ENCODE assay signal across 18 mouse cellular contexts in genomic region chr17:59345526-59345925, GRCm38 (mm10).
"Had no signal": no experiment of that assay in that cellular context is flagged by ENCODE, and none has a peak within 500 bp of the region (broad histone marks: within the 10 kb centered on the region; RNA-seq: fewer than 3 reads in every experiment).

No protein-coding gene starts in this region.

- H3K4me2 ChIP-seq: lung, embryonic 14.5 days; midbrain, embryonic 12.5 days; neural tube, embryonic 13.5 days; neural tube, embryonic 15.5 days had no signal

- ATAC-seq: midbrain, embryonic 16.5 days had no signal

- H3K4me3 ChIP-seq: midbrain, embryonic 10.5 days; midbrain, embryonic 12.5 days; myocyte; neural tube, embryonic 13.5 days; neural tube, embryonic 15.5 days had no signal

- H3K27ac ChIP-seq: midbrain, embryonic 10.5 days; midbrain, embryonic 12.5 days; neural tube, embryonic 13.5 days; neural tube, embryonic 15.5 days had no signal

- H3K36me3 ChIP-seq: midbrain, embryonic 10.5 days; midbrain, embryonic 12.5 days; neural tube, embryonic 13.5 days; neural tube, embryonic 15.5 days had no signal

- DNase-seq: lung, adult 18-20 months; lung, embryonic 14.5 days; lung, postnatal 10 days; lung, postnatal 4 days; midbrain, embryonic 14.5 days; retina, postnatal 1 day; right cerebral cortex, postnatal 25 days; right cerebral cortex, postnatal 4 days; spleen, adult 18-20 months; thymus, adult 2 months; thymus, postnatal 25 days; thymus, postnatal 4 days had no signal

- H3K9me3 ChIP-seq: midbrain, embryonic 10.5 days; midbrain, embryonic 12.5 days; neural tube, embryonic 13.5 days; neural tube, embryonic 15.5 days had no signal

- H3K4me1 ChIP-seq: midbrain, embryonic 10.5 days; midbrain, embryonic 12.5 days; neural tube, embryonic 13.5 days; neural tube, embryonic 15.5 days had no signal

- H3K27me3 ChIP-seq: midbrain, embryonic 12.5 days; neural tube, embryonic 13.5 days; neural tube, embryonic 15.5 days had no signal

- H3K9ac ChIP-seq: lung, embryonic 14.5 days; midbrain, embryonic 12.5 days; neural tube, embryonic 13.5 days; neural tube, embryonic 15.5 days had no signal
